Mouse (Mus musculus) spleen, adult 2 months (tissue): ENCODE data around the gene Vmn1r63. TPM values are rescaled to one million over a fixed set of nuclear protein-coding genes. Genes with fewer than 3 reads are reported as not detected.
"Not testable (repeated sequence)": the region's sequence is repeated elsewhere in the genome, so short reads cannot be mapped to it uniquely, and the experiment has no call there.

ENCODE experiments used
- DNase-seq, 2 experiments: peaks; one replicate each; pipeline versions ENCODE4 v3.0.0 to v3.0.0-alpha.2; 2012 to 2021; ENCODE audit warnings: low spot score in 2 of 2, low read depth in 1 of 2
- H3K27ac ChIP-seq: fragments of 200-500 bp; 2 replicates; pipeline ENCODE4 v1.5.1; 2012; ENCODE audit warnings: low read length, inconsistent platforms; ENCODE audit not compliant: insufficient read depth
- H3K27me3 ChIP-seq: fragments of 200-500 bp; 2 replicates; pipeline ENCODE4 v1.6.1; 2012; ENCODE audit warnings: mild to moderate bottlenecking, moderate library complexity, low read length, inconsistent platforms; ENCODE audit not compliant: control insufficient read depth, insufficient read depth
- H3K36me3 ChIP-seq: fragments of 200-500 bp; 2 replicates; pipeline ENCODE4 v1.6.1; 2012; ENCODE audit warnings: mild to moderate bottlenecking, low read length, inconsistent platforms; ENCODE audit not compliant: control insufficient read depth, insufficient read depth
- H3K4me1 ChIP-seq: fragments of 200-500 bp; 2 replicates; pipeline ENCODE4 v1.6.1; 2011; ENCODE audit warnings: inconsistent platforms; ENCODE audit not compliant: control insufficient read depth, insufficient read depth, insufficient read length
- H3K4me3 ChIP-seq: fragments of 200-500 bp; 2 replicates; pipeline ENCODE4 v1.5.1; 2011; ENCODE audit warnings: mild to moderate bottlenecking, inconsistent platforms; ENCODE audit not compliant: insufficient read depth, insufficient read length; ENCODE audit errors: extremely low read depth
- WGBS: fragments of 180-500 bp; shearing (Covaris S2); methylation state at CpG from one replicate; pipeline ENCODE4 v1.1.7; 2018; 5-methylcytosine and 5-hydroxymethylcytosine counted together
- polyA plus RNA-seq: library from polyadenylated mRNA; depleted of rRNA; stranded (reverse); fragments of >200 nt; gene quantifications from 2 replicates; pipeline ENCODE4 v1.2.3, GENCODE M21; 2012; rRNA removed

Vmn1r63 gene
- not detected in 2 replicates for polyA plus RNA-seq

GRCm38 (mm10) chr7:5805345-5805744 lies at the start of gene Vmn1r63:
TSS of gene Vmn1r63 (minus strand) at chr7:5805445.
- no CpG with 5 or more reads among the region's 2 CpGs for WGBS
- H3K27ac ChIP-seq, H3K36me3 ChIP-seq, H3K27me3 ChIP-seq, H3K4me3 ChIP-seq, DNase-seq, H3K4me1 ChIP-seq: not testable (repeated sequence)

Other genes starting within 250 kb of the Vmn1r63 start
- not detected in 2 replicates for gene Vmn1r61, start 192.2 kb downstream of the Vmn1r63 start, polyA plus RNA-seq
- not detected in 2 replicates for gene Vmn1r62, start 131.8 kb downstream of the Vmn1r63 start, polyA plus RNA-seq
- gene Vmn1r64, start 79.1 kb upstream of the Vmn1r63 start, polyA plus RNA-seq: not detected in 2 replicates
- gene Vmn1r65, start 205.6 kb upstream of the Vmn1r63 start, polyA plus RNA-seq: not detected in 2 replicates
- gene Nlrp4c, start 239.7 kb upstream of the Vmn1r63 start, polyA plus RNA-seq: not detected in 2 replicates